In genomic region chr9:66349860-66350787, GRCm38 (mm10) we compare ENCODE assay signal across 8 mouse cellular contexts. TPM values are rescaled to one million over a fixed set of nuclear protein-coding genes. Genes with fewer than 3 reads are reported as not detected.
DNase-seq lines count a peak whose midpoint lies in the region; ATAC-seq and TF ChIP-seq lines count a peak whose summit lies in the region.

Gene Herc1, plus strand, starts transcription at chr9:66350450.

- peak within 1 kb of the TSS; percentile 99 for H3K4me3 ChIP-seq in cortical plate, adult 2 months (ENCODE audit: insufficient read depth, low read length)

- DNase-seq in gastrocnemius, postnatal 10 days = peak; percentile 94
- peak; percentile 98 for DNase-seq in induced T-regulatory cell, adult 2 months (ENCODE audit: low read depth)
- DNase-seq in left cerebral cortex, adult 9 months (ENCODE audit: low spot score in 2 of 2) = peak; percentile 92 to 96
- DNase-seq in right cerebral cortex, postnatal 14 days = peak; percentile 97
- peak; percentile 92 to 93 for DNase-seq in urinary bladder, postnatal 36 days (ENCODE audit: low spot score in 2 of 2)

- TF ChIP-seq POLR2A in cortical plate, adult 2 months (IDR thresholded peaks at IDR 0.05; ENCODE audit: extremely low read depth, insufficient read depth, low read length) = peak; percentile 79

- H3K4me1 ChIP-seq in cortical plate, adult 2 months (ENCODE audit: control insufficient read depth, insufficient read depth, low read length) = peaks cover 4% of the 10 kb centered on the region; the same call in 1 of the 2 replicates

- H3K27ac ChIP-seq in cortical plate, adult 2 months (ENCODE audit: insufficient read depth, low read length) = peak within 1 kb of the TSS; percentile 93

- ATAC-seq in activated CD4-positive, CD25-positive, alpha-beta regulatory T cell, adult 4 months = peak; percentile 94
- ATAC-seq in megakaryocyte progenitor cell, adult 5-6 weeks (replicated peaks; ENCODE audit: poor library complexity) = peak; percentile 91

- TF ChIP-seq CTCF in cortical plate, adult 2 months (IDR thresholded peaks at IDR 0.05; ENCODE audit: extremely low read depth, insufficient read depth, low read length) = no peak

RNA-seq across cellular contexts. Expression of gene Herc1, which starts in this region (rescaled TPM):
- polyA plus RNA-seq in activated CD4-positive, CD25-positive, alpha-beta regulatory T cell, adult 4 months (2017; shearing (Covaris generic)) = 10 to 100 TPM; 31.4 to 31.8 TPM
- 64.5 and 68.5 TPM in 2 replicates for polyA plus RNA-seq in cortical plate, adult 2 months (2012; rRNA removed)
- total RNA-seq in gastrocnemius, postnatal 10 days (2021) = 10 to 100 TPM; 34.9 to 43.1 TPM
- total RNA-seq in megakaryocyte progenitor cell, adult 5-6 weeks (2015) = 33.4 and 39.9 TPM in 2 replicates
- total RNA-seq in megakaryocyte progenitor cell, adult 5-6 weeks (2017) = 41.7 and 60.1 TPM in 2 replicates

Comparison
In these comparisons a context has a peak if more than half of its experiments do, and no peak if none do; other contexts are left out.
1. Peak in every context shown above with its lines: DNase-seq, ATAC-seq, H3K4me3 ChIP-seq and H3K27ac ChIP-seq.